Mouse (Mus musculus) neural tube, embryonic 12.5 days (tissue): Measurements from ENCODE around the gene Chn2. TPM values are rescaled to one million over a fixed set of nuclear protein-coding genes. Genes with fewer than 3 reads are reported as not detected.

Experiments used
- ATAC-seq: fragments of 200-750 bp; cut with Nextera tagmentation; 2 replicates; pipeline ENCODE4 v1.8.0; 2017; ENCODE audit warnings: low read depth, mild to moderate bottlenecking, moderate TSS enrichment, moderate library complexity; ENCODE audit not compliant: low FRiP score
- H3K27ac ChIP-seq: fragments of 300-500 bp; sonication (generic); 2 replicates; pipeline ENCODE4 v1.5.1; 2016
- H3K27me3 ChIP-seq: fragments of 300-500 bp; sonication (generic); replicated peaks from 2 replicates; pipeline ENCODE4 v1.6.1; 2016; ENCODE audit warnings: mild to moderate bottlenecking
- H3K36me3 ChIP-seq: fragments of 300-500 bp; sonication (generic); 2 replicates; pipeline ENCODE4 v1.6.1; 2016; ENCODE audit warnings: mild to moderate bottlenecking
- H3K4me1 ChIP-seq: fragments of 300-500 bp; sonication (generic); 2 replicates; pipeline ENCODE4 v1.6.1; 2016
- H3K4me2 ChIP-seq: fragments of 300-500 bp; sonication (generic); replicated peaks from 2 replicates; pipeline ENCODE4 v1.6.1; 2016; ENCODE audit warnings: mild to moderate bottlenecking
- H3K4me3 ChIP-seq: fragments of 300-500 bp; sonication (generic); 2 replicates; pipeline ENCODE4 v1.5.1; 2016
- H3K9ac ChIP-seq: fragments of 300-500 bp; sonication (generic); 2 replicates; pipeline ENCODE4 v1.6.1; 2016; ENCODE audit warnings: mild to moderate bottlenecking
- H3K9me3 ChIP-seq: fragments of 300-500 bp; sonication (generic); 2 replicates; pipeline ENCODE4 v1.6.1; 2016; ENCODE audit warnings: mild to moderate bottlenecking
- WGBS: fragments of 180-500 bp; shearing (Covaris S2); methylation state at CpG from one replicate; pipeline ENCODE4 v1.1.7; 2016; 5-methylcytosine and 5-hydroxymethylcytosine counted together
- polyA plus RNA-seq: library from polyadenylated mRNA; unstranded; fragments of >200 nt; fragmentation: Nextera tagmentation; extraction: Ambion mirVana; gene quantifications from 2 replicates; pipeline ENCODE4 v1.2.1, GENCODE M21; 2016

Gene Chn2
- polyA plus RNA-seq, 1 experiment from 2014 or later = 24.3 TPM

DNA sequence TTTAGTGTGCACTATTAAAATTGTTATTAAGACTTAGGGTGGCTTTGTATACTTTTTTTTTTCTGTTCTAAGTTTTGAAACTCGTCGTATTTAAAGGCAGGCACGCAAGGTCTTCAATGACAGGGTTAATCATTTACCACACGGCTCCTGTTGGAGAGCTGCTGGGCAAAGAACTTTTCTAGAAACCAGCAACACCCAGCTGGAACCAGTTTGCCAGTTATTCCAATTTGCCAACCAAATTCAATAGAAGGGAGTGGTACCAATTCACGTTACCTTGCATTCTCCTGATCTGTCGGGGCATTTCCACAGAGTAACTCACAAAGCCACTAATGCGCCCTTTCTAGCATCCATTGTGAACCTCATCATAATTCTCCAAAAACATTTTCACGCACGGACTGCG lies 290.8 kb downstream of the Chn2 start:
- no peak overlapping the region for H3K27ac ChIP-seq
- 42% methylated on average over 10 of the region's 10 CpGs for WGBS
- H3K9me3 ChIP-seq = no peaks in the 10 kb centered on the region
- H3K27me3 ChIP-seq = peaks cover 38% of the 10 kb centered on the region
- no peak overlapping the region for H3K4me3 ChIP-seq
- ATAC-seq = no peak
- no peak overlapping the region for H3K9ac ChIP-seq
- no peaks in the 10 kb centered on the region for H3K36me3 ChIP-seq
- no peak overlapping the region for H3K4me2 ChIP-seq
- peaks cover 24% of the 10 kb centered on the region for H3K4me1 ChIP-seq

GRCm38 (mm10) chr6:54331765-54332164 lies 292.4 kb downstream of the Chn2 start:
- Histone ChIP-seq H3K27ac (no peak overlapping the region), H3K9me3 (no peaks in the 10 kb centered on the region), H3K4me1 (peaks cover 18% of the 10 kb centered on the region), H3K36me3 (no peaks in the 10 kb centered on the region), H3K4me3 (no peak overlapping the region), H3K27me3 (peaks cover 22% of the 10 kb centered on the region), H3K9ac (no peak overlapping the region), H3K4me2 (no peak overlapping the region)
- ATAC-seq = peak; percentile 74
- 32% methylated on average over 10 of the region's 10 CpGs for WGBS

- Histone ChIP-seq H3K27me3 (peaks cover 18% of the 10 kb centered on the region), H3K4me3 (no peak overlapping the region), H3K27ac (no peak overlapping the region), H3K36me3 (no peaks in the 10 kb centered on the region), H3K4me1 (peaks cover 14% of the 10 kb centered on the region), H3K9ac (no peak overlapping the region), H3K9me3 (no peaks in the 10 kb centered on the region), H3K4me2 (no peak overlapping the region; the same call in 1 of the 2 replicates)
- ATAC-seq = 0 out of 2 replicates have a peak, but pooled peaks have one; percentile 38
- 28% methylated on average over 8 of the region's 8 CpGs for WGBS
Observed at GRCm38 (mm10) chr6:54332203-54332602, 292.8 kb downstream of the Chn2 start.

DNA sequence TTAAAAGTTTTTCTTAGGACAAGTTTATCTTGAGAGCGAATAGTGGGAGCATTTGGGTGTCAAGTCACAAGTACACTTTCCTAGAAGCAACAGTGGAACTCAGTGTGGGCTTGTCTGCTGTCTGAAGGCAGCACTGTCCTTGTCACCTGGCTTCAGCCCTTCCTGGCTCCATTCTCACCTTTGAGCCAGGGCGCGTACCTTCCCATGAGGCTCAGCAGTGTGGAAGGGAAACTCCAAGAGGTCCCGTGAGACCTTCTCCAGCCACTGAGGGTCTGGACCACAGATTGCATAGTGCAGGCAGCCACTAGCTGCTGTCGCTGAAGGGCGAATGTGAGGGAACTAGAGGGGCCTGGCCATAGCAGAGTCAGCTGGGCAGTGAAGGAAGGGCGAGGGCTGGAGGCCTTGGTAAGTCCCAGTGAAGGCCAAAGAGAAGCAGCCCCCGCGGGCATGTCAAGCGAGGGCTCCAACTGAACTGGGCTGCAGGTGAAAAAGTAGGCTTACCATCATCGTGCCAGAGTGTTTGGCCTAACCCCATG lies 293.8 kb downstream of the Chn2 start:
- Histone ChIP-seq H3K9ac (no peak overlapping the region), H3K36me3 (no peaks in the 10 kb centered on the region), H3K9me3 (no peaks in the 10 kb centered on the region), H3K4me2 (no peak overlapping the region), H3K4me1 (peaks cover 8% of the 10 kb centered on the region), H3K4me3 (no peak overlapping the region), H3K27me3 (peaks cover 9% of the 10 kb centered on the region; the same call in 1 of the 2 replicates), H3K27ac (no peak overlapping the region)
- no peak for ATAC-seq
- 61% methylated on average over 11 of the region's 11 CpGs for WGBS

DNA sequence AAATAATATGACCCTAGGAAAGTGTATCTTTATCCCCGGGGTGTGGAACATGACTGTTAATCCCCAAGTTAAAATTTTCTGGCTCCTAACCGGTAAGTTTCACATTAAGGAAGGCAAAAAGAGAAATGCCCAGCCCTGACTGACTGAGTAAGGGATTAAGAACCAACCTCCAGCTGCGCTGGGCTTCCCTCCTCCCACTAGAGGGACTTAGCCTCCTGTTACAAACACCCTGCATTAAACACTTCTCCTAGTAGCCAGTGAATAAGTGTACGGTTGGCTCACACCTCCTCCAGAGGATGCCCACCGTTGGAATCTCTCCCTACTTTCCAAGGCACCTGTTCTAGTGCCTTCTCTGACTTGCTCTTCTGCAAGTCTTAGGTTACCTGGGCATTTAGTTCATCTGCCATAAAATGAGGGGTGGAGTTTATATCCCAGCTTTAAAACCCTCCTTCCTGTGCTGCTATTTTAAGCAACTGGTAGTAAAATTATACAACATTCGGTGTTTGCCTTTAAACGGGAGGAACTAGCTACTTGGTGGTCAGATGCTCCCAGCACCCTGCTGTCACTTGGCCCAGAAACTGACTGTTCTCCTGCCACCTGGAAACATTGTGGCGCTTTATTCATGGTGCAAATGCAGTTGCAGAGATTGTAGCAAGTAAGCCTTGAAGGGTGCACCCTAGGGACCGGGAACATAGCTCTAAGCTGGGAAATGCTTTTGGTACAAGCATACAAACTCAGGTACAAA lies 294.5 kb downstream of the Chn2 start:
- Histone ChIP-seq H3K4me2 (no peak overlapping the region), H3K27me3 (0 out of 2 replicates have a peak, but pooled peaks cover 3% of the 10 kb centered on the region), H3K4me3 (no peak overlapping the region), H3K36me3 (no peaks in the 10 kb centered on the region), H3K4me1 (peaks cover 8% of the 10 kb centered on the region), H3K9ac (no peak overlapping the region), H3K27ac (no peak overlapping the region), H3K9me3 (no peaks in the 10 kb centered on the region)
- no peak for ATAC-seq
- WGBS = 34% methylated on average over 9 of the region's 9 CpGs

DNA sequence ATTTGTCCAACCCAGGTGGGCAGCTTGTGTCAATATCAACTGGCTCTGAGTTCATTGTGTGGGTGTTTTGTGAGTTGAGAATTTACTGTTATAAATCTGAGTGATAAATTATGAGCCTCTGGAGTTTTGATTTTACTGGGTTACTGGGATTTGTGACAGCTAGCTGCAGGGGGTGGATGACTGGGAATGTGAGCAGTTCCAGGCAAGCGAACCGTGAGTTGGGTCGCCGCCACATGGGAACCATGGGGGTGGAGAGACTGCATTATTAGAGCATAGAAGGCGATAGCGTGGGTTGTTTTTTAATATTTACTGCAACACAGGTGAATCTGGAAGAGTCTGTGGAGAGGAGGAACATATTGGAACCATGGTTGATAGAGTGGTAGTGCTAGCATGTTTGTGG lies 298.0 kb downstream of the Chn2 start:
- WGBS = 76% methylated on average over 6 of the region's 6 CpGs
- ATAC-seq = no peak
- no peak overlapping the region for H3K27ac ChIP-seq

GRCm38 (mm10) chr6:54341133-54341532 lies 301.8 kb downstream of the Chn2 start:
- 92% methylated on average over 5 of the region's 5 CpGs for WGBS
- Histone ChIP-seq H3K36me3 (no peaks in the 10 kb centered on the region), H3K4me3 (no peak overlapping the region), H3K9ac (no peak overlapping the region), H3K4me1 (no peaks in the 10 kb centered on the region), H3K27me3 (no peaks in the 10 kb centered on the region), H3K27ac (no peak overlapping the region), H3K4me2 (no peak overlapping the region), H3K9me3 (no peaks in the 10 kb centered on the region)
- ATAC-seq = no peak

More for the DNA sequence above, 298.0 kb downstream of the Chn2 start:
- Histone ChIP-seq H3K27me3 (no peaks in the 10 kb centered on the region), H3K4me3 (no peak overlapping the region), H3K4me2 (no peak overlapping the region), H3K36me3 (no peaks in the 10 kb centered on the region), H3K9me3 (no peaks in the 10 kb centered on the region), H3K9ac (no peak overlapping the region), H3K4me1 (peaks cover 3% of the 10 kb centered on the region)

GRCm38 (mm10) chr6:54342223-54342622 lies 302.9 kb downstream of the Chn2 start:
- H3K4me1 ChIP-seq = no peaks in the 10 kb centered on the region
- 92% methylated on average over 10 of the region's 10 CpGs for WGBS

More at GRCm38 (mm10) chr6:54342223-54342622, 302.9 kb downstream of the Chn2 start:
- Histone ChIP-seq H3K9me3 (no peaks in the 10 kb centered on the region), H3K9ac (no peak overlapping the region), H3K4me2 (no peak overlapping the region), H3K4me3 (no peak overlapping the region), H3K27me3 (no peaks in the 10 kb centered on the region), H3K36me3 (no peaks in the 10 kb centered on the region), H3K27ac (no peak overlapping the region)
- no peak for ATAC-seq

Other genes with a start within 250 kb of the Chn2 start
- gene Tril, start 218.7 kb upstream of the Chn2 start, polyA plus RNA-seq = 25.4 and 29.8 TPM in 2 replicates
- gene Cpvl, start 60.9 kb upstream of the Chn2 start, polyA plus RNA-seq = not detected in 2 replicates